Mouse (Mus musculus): ENCODE results near the gene Nmnat2. TPM values are rescaled to one million over a fixed set of nuclear protein-coding genes. Genes with fewer than 3 reads are reported as not detected.

Nmnat2 gene
- total RNA-seq, 2 experiments from 2014 or later: 137 to 141 TPM

DNA sequence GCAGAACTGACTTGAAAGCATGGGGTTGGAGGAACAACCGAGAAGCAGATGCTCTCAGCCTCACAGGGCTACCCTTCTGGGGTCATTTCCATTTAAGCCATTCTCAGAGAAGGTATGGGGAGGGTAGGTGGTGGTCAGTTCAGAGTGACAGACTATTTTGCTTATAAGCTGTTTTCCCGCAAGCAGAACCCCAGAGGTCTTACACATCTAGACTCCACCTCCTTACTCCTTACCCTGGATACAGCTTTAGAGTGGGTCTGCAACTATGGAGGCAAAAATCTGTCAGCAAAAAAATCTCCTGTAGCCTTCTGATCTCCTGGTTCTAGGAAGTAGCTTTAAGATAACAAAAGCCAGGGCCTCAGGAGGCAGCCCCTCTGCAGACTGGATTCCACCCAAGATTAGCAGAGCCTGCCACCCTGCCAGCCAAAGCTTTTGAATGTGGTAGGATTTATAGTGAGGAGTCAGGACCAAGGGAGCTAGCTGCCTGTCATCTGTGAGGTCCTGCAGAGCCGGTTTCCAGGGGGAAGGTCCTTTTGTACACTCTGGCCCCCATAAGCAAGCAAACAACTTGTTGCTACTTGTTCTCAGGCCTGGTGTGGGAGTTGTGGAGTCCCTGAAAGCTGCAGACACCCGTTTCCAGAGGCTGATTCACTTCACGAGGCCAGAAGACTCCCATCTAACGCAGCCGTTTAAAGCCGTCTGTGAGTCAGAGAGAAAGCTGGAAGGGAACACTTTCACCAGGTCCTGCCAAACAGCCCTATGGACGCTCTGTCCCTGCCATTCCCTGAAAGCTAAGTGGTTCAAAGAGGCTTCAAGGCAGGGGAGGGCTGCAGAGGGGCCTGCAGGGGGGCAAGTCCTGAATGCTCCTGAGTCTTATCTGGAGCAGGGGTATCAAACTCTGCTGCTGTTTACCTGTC lies 179.3 kb downstream of the Nmnat2 start:
- peak in 1 of 2 experiments; percentile 22 for DNase-seq (ENCODE audit: low spot score in 2 of 2)
- intact Hi-C loops (cut with DNase I): no loop called here

DNA sequence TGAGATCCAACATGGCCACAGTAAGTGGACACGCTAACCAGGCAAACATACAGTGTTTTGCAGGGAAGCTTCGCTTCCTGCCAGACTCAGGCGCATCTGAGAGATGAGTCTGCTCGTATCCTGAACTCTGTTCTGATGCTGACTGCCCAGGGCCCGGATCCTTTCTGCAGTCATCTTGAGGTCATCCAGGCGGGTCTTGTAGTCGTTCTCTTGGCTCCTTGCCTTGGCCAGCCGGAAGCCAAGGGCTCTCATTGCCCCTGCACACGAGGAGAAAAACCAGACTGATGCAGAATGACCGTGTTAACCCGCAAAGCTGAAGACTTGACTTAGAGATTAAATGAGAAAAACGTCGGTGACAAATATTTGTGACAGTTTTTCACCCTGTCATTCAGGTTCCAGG lies 181.9 kb downstream of the Nmnat2 start:
- intact Hi-C loops (cut with DNase I): no loop called here
- no peak for DNase-seq (ENCODE audit: low spot score in 2 of 2)

DNA sequence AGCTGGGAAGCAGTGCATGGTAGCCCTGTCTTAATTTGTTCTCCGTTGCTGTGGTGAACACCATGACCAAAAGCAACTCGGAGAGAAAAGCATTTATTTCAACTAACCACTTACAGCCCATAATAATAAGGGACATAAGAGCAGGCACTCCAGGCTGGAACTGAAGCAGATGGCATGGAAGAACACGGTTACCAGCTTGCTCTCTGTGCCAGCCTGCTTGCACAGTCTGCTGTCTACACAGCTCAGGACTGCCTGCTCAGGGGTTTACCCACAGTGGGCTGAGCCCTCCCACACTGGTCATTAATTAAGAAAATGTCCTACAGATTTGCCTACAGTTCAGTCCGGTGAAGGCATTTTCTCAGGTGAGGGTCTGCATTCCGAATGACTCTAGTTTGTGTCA lies 183.7 kb downstream of the Nmnat2 start:
- intact Hi-C loops (cut with DNase I): no loop called here

DNA sequence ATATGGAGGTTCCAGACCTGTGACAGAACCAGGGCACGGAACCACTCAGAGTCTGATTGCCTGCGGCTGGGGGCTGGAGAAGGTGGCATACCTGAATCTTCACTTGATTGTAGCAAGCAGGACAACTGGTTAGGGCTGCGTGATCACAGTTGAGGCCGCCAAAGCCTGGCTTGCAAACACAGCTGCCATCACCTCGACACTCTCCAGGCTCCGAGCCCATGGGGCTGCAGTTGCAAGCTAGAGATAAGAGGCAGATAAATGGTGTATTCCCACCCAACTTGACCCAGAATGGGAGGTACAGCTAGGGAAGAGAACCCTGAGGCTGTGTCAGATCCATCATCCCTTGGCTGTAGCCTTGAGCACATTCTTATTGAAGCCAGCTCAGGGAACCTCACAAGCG lies 184.8 kb downstream of the Nmnat2 start:
- intact Hi-C loops (cut with DNase I): no loop called here
- no peak for DNase-seq (ENCODE audit: low spot score in 2 of 2)

More for the DNA sequence above, 183.7 kb downstream of the Nmnat2 start:
- DNase-seq (ENCODE audit: low spot score in 2 of 2): peak in 1 of 2 experiments; percentile 26

DNA sequence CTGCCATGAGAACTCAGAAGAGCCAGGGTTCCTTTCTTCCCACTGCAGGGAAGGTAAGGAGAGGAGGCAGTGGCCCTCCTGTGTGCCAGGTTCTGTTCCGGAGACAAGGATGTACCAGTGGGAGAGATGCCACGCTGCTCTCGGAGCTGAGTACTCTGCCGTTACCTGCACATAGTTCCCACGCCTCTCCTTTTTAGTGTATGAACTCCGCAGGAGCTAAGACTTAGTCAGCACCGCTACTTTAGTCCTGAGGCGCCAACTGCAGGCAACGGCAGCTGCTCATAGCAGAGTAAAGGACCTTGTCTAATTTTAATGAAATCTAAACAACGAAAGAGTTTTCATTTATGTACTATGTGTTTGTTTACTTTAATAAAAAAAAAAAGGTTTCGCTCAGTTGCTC lies 185.5 kb downstream of the Nmnat2 start:
- no peak for DNase-seq (ENCODE audit: low spot score in 2 of 2)
- intact Hi-C loops (cut with DNase I): no loop called here

DNA sequence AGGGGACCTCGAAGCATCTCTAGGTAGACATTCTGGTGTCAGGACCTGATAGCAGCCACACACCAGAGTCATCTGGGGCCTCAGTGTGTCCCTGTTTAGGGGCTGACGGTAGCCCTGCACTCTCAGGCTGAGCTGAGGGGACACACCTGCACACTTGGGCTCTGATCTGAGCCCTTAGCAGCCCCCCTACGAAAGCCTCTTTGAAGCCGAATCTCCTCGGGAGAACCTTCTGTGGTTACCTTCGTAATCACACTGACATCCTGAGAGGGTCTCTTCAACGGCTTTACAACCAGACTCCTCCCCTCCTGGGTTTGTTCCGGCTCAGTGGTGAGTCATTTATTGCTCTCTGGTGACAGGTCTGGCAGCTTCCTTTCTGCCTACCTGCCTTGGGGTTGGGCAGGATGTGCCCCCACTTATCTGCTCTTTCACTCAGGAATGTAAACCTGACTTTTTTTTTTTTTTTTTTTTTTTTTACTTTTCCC lies 186.0 kb downstream of the Nmnat2 start:
- intact Hi-C loops (cut with DNase I): no loop called here
- no peak for DNase-seq (ENCODE audit: low spot score in 2 of 2)

DNA sequence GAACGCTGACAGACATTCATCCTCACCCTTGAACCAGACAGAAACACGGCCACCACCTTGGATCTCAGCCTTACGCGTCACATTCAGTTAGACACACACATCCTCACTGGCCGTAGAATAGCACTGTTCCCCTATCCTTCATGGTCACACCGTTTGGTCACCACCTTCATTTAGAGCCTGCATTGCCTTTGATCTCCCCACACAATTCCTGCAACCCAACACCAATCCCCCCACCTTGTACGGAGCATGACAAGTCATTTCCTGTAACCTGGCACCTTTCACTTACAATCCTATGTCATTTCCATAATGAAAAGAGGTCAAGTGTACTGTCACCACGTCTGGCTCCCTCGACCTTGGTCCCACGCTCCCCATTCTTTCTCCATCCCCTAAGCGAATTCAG lies 189.2 kb downstream of the Nmnat2 start:
- intact Hi-C loops (cut with DNase I): no loop called here
- no peak for DNase-seq (ENCODE audit: low spot score in 2 of 2)

DNA sequence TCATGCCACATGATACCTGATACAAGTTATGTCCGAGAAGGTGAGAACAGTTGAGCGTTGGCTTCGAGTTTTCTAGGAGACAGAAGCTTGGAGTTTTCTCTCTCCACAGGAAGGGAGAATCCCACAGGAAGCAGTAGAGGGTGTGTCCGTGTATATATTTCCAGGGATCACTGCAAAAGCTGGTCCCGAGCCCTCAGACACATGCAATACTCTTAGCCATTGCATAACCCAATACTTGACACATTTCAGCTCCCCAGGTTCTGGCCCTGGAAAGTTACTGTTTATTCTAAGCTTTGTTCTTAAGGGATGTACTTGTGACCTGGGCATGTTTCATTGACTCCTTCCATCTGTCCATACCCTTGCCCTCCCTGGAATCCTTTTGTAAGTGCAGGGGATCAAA lies 191.0 kb downstream of the Nmnat2 start:
- intact Hi-C loops (cut with DNase I): no loop called here

DNA sequence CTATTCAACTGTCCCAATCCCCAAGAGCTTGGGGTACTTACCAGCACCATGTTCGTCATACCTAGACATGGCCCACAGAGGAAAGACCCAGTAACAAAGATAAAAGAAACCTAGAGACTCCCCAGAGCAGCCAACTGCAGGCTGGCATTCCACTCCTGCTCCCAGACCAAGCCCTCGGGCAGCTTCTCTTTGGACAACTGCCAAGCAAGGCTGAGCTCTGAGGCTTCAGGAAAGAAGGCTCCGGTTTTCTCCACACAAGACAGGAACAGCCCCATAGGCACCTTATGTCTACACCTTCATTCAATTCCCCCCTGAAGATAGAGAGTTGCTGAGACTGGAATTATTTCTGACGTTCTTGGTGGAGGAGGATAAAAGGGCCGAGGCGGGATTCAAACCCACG lies 197.8 kb downstream of the Nmnat2 start:
- no peak for DNase-seq (ENCODE audit: low spot score in 2 of 2)
- intact Hi-C loops (cut with DNase I): no loop called here

More for the DNA sequence above, 191.0 kb downstream of the Nmnat2 start:
- no peak for DNase-seq (ENCODE audit: low spot score in 2 of 2)

DNA sequence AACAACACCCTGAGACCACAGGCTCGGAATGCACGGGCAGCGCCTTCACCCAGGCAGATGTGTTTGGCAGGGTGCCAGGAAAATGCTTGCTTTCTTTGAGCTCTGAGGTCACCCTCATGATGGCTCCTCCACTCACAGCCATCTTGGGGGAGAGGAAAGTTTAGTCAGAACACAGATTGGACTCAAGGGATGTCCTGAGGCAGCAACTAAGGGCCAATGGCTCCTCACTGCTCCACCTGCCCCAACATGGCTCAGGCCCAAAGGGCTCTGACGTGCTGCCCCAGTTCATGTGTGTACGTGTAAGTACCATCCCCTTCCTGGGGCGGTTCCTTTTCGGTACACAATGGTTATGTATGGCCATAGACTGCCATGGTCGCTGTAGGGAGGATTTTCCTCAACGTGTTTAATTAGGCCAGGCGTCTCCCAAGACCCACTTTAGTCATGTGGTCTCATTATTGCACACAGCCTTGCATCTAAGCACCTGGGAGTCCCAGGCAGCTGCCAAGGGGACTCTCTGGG lies 198.9 kb downstream of the Nmnat2 start:
- no peak for DNase-seq (ENCODE audit: low spot score in 2 of 2)

DNA sequence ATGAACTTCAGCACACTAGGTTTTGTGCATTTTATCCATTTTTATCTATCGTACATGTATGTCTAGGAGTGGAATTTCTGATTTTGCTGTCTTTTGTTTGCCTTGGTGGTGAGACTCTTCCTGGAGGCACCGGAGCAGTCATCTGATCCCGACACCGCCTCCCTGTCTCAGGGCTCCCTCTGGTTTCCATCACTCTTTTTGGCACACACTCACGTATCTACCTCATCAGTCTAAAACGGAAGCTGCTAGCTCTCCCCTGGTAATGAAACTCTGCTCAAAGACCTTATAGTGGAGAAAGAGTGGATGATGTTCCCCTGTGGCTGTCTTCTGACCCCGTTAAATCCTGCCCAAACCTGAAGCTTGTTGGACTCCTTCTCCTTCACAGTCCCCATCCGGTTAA lies 200.6 kb downstream of the Nmnat2 start:
- DNase-seq (ENCODE audit: low spot score in 2 of 2): no peak
- intact Hi-C loops (cut with DNase I): no loop called here

More for the DNA sequence above, 198.9 kb downstream of the Nmnat2 start:
- intact Hi-C loops (cut with DNase I): no loop called here

DNA sequence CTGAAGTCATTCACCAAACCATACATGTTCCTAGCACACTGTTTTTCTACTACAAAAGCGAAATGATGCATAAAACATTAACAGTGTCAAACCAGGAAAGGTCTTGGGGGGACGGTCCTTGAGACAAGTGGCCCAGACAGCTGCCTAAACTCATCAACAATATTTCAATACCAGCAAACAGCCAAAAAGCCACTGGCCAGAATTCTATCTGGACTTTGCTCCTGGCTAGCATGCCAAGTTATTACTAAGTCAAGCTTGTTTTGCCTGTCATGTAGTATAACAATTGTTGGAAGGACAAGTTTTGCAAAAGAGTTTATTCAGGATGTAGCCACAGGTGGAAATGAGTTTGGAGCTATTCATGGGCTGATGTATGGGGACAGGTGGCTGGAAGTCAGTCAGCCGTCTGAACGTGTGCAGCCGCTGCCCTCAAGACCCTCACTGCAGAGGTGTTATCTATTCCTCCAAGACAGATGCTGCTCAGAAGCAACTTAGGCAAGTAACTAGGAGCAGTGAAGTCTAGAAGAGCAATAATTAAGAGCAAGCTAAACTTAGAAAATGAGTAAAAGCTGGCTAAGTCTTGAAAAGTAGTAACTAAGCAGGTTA lies 202.3 kb downstream of the Nmnat2 start:
- DNase-seq (ENCODE audit: low spot score in 2 of 2): no peak
- intact Hi-C loops (cut with DNase I): no loop called here

DNA sequence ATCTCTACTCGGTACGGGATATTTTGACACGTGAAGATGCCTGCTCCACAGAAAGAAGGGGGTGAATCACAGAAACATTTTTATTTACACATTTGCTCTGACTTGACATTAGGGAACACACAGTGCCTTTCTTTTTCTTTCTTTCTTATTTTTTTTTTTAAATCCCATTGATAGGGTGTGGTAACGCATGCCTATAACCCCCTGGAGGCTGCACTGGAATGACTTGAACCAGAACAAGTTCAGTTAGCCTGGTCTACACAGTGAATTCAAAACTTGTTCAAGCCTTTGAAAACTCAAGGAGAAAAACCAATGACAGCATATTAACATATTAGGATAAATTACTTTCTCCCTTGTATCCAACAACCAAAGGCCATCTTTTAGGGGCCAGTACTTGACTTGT lies 204.3 kb downstream of the Nmnat2 start:
- intact Hi-C loops (cut with DNase I): no loop called here
- no peak for DNase-seq (ENCODE audit: low spot score in 2 of 2)

DNA sequence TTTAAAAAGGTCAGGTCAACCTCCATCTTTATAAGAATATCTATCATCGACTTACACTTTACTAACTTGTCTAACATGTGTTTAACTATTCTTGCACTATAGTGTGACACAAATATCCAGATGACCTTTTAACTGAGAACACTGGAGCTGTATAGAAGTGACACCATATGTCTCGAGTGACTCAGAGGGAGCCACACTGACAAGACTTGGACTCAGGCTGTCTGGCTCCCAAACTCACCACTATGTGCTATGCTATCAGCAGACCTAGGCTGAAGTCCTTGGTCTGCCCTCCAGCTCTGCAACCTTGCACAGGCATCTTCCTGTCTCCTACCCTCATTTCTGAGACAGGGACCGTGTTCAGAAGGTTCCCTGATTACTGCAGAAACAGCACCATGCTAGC lies 209.0 kb downstream of the Nmnat2 start:
- DNase-seq (ENCODE audit: low spot score in 2 of 2): no peak
- intact Hi-C loops (cut with DNase I): no loop called here

DNA sequence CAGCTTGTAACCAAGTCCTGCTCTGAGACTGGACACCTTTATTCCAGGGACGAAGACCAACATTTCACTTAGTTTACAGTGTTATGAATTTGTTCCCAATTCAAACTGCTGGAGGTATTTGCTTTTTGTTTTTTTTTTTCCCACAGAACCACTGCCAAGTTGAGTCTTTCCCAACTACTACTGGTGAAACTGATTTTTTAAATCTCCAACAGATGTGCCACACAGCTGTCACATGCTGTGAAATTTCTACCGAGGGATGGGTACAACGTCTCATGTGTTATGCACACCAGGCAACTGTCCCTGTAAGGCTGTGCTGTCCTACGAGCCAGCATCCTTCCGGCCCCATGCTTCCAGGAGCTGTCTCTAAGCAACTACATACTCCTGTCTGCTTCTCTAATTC lies 213.5 kb downstream of the Nmnat2 start:
- DNase-seq (ENCODE audit: low spot score in 2 of 2): no peak
- intact Hi-C loops (cut with DNase I): no loop called here

Other genes starting within 250 kb of the Nmnat2 start
- gene Apobec4, start 204.4 kb upstream of the Nmnat2 start, total RNA-seq (2021): not detected
- gene Rgl1, start 188.6 kb upstream of the Nmnat2 start, total RNA-seq (2021): 100 to 1,000 TPM; 103 to 105 TPM
- gene Arpc5, start 188.5 kb upstream of the Nmnat2 start, total RNA-seq (2021): 100 to 1,000 TPM; 146 to 147 TPM
- gene Ncf2, start 154.8 kb upstream of the Nmnat2 start, total RNA-seq (2021): 1 to 10 TPM; 3.4 to 3.9 TPM
- gene Smg7, start 52.3 kb upstream of the Nmnat2 start, total RNA-seq (2021): 10 to 100 TPM; 81.4 to 89.8 TPM
- gene Lamc2, start 231.5 kb downstream of the Nmnat2 start, total RNA-seq (2021): 1 to 10 TPM; 2.8 to 6.2 TPM

Measured in left cerebral cortex, postnatal 14 days (tissue).